Mouse (Mus musculus) neutrophil, adult 5-6 weeks (primary cell): ENCODE results near the gene Prkci. TPM values are rescaled to one million over a fixed set of nuclear protein-coding genes. Genes with fewer than 3 reads are reported as not detected.

Experiments
- ATAC-seq: fragments of 151-379, 151-347 bp; 2 replicates; pipeline ENCODE4 v1.8.0; 2017; ENCODE audit warnings: mild to moderate bottlenecking, moderate TSS enrichment; ENCODE audit not compliant: insufficient number of reproducible peaks, poor library complexity, low FRiP score, severe bottlenecking; ENCODE audit errors: extremely low read depth
- total RNA-seq: library from RNA; stranded (forward); fragments of 200-1000 nt; gene quantifications from 2 replicates; pipeline ENCODE4 v1.2.3, GENCODE M21; 2017

Prkci gene
- total RNA-seq, 1 experiment from 2014 or later, result 10.9 TPM

GRCm38 (mm10) chr3:30992161-30992560 is 3.4 kb upstream of the Prkci start:
- ATAC-seq, result no peak

GRCm38 (mm10) chr3:30993066-30993573 is 2.4 kb upstream of the Prkci start:
- ATAC-seq, result no peak

GRCm38 (mm10) chr3:30994859-30995258 is 688 bp upstream of the Prkci start:
- no peak for ATAC-seq

GRCm38 (mm10) chr3:30995899-30996687 is 546 bp downstream of the Prkci start:
- peak; percentile 2; the same call in 1 of the 2 replicates for ATAC-seq

GRCm38 (mm10) chr3:30996688-30997014 is 1.1 kb downstream of the Prkci start:
- ATAC-seq, result no peak

GRCm38 (mm10) chr3:30999401-31000017 is 4.0 kb downstream of the Prkci start:
- no peak for ATAC-seq

- ATAC-seq, result no peak; the same call in 1 of the 2 replicates
Observed at GRCm38 (mm10) chr3:31000018-31000407, 4.5 kb downstream of the Prkci start.

GRCm38 (mm10) chr3:31001048-31001676 is 5.6 kb downstream of the Prkci start:
- no peak for ATAC-seq

- no peak for ATAC-seq
Observed at GRCm38 (mm10) chr3:31004320-31005209, 9.0 kb downstream of the Prkci start.

GRCm38 (mm10) chr3:31014374-31014773 is 18.8 kb downstream of the Prkci start:
- ATAC-seq, result no peak

GRCm38 (mm10) chr3:31015682-31016443 is 20.3 kb downstream of the Prkci start:
- ATAC-seq, result no peak

- no peak for ATAC-seq
Observed at GRCm38 (mm10) chr3:31016594-31017196, 21.1 kb downstream of the Prkci start.

- ATAC-seq, result no peak
Observed at GRCm38 (mm10) chr3:31017652-31018051, 22.1 kb downstream of the Prkci start.

GRCm38 (mm10) chr3:31019287-31019686 is 23.7 kb downstream of the Prkci start:
- no peak for ATAC-seq

- ATAC-seq, result no peak
Observed at GRCm38 (mm10) chr3:31019793-31020447, 24.4 kb downstream of the Prkci start.

- ATAC-seq, result no peak
Observed at GRCm38 (mm10) chr3:31020656-31021055, 25.1 kb downstream of the Prkci start.

GRCm38 (mm10) chr3:31022895-31023436 is 27.4 kb downstream of the Prkci start:
- no peak for ATAC-seq
